Comparison of ENCODE assay signal across 7 mouse cellular contexts in the genomic region with DNA sequence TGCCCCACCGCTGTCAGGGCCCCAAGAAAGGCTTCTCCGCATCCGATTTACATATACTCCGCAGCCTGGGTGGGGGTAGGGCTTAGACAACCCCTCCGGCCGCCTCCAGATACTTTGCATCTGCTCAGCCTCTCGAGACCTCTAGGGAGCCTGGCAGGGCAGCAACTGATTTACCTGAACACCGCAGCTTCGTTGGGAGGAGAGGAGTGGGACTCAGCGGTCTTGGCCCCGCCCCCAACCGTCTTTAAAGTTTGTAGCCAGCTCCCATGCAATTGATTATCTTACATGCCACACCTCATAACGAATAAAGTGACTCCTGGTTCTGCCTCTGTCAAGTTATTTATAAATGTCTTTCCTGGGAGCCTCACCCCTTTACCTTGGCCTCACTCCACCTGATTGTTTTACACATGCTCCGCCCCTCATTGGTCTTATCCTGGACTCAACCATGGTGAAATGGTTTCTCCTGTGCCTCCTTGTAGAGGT. TPM values are rescaled to one million over a fixed set of nuclear protein-coding genes. Genes with fewer than 3 reads are reported as not detected.
A peak's percentile ranks its signal among the peaks of the same experiment; 100 is the strongest.
DNase-seq lines count a peak whose midpoint lies in the region; ATAC-seq and TF ChIP-seq lines count a peak whose summit lies in the region.

TSS of gene Leng9 (minus strand) at position 316 of the 483 bp plus-strand sequence.

- H3K36me3 ChIP-seq in ES-Bruce4 (ENCODE audit: control insufficient read depth, insufficient read depth, low read length, poor library complexity, severe bottlenecking): peaks cover 17% of the 10 kb centered on the region
- H3K36me3 ChIP-seq in hindbrain, embryonic 14.5 days (replicated peaks; ENCODE audit: control insufficient read depth, insufficient read depth): peaks cover 29% of the 10 kb centered on the region
- H3K36me3 ChIP-seq in limb, embryonic 14.5 days (ENCODE audit: control insufficient read depth, insufficient read depth, low read length): peaks cover 45% of the 10 kb centered on the region
- H3K36me3 ChIP-seq in midbrain, embryonic 13.5 days: peaks cover 31% of the 10 kb centered on the region

- H3K4me3 ChIP-seq in ES-Bruce4 (ENCODE audit: low read depth, low read length): peak within 1 kb of the TSS; percentile 87
- peak within 1 kb of the TSS; percentile 43 for H3K4me3 ChIP-seq in embryonic fibroblast, embryonic 13.5 days (ENCODE audit: insufficient read depth, low read length)
- peak within 1 kb of the TSS; percentile 70 for H3K4me3 ChIP-seq in hindbrain, embryonic 14.5 days (replicated peaks; ENCODE audit: low read length)
- H3K4me3 ChIP-seq in limb, embryonic 14.5 days (replicated peaks; ENCODE audit: low read length): peak within 1 kb of the TSS; percentile 52
- peak within 1 kb of the TSS; percentile 63 for H3K4me3 ChIP-seq in midbrain, embryonic 13.5 days (replicated peaks)

- TF ChIP-seq POLR2A in ES-Bruce4 (IDR thresholded peaks at IDR 0.05; ENCODE audit: insufficient read depth, low read length): no peak
- peak; percentile 1; the same call in 1 of the 2 replicates for TF ChIP-seq POLR2A in embryonic fibroblast, embryonic 13.5 days (IDR thresholded peaks at IDR 0.05; ENCODE audit: low read depth, low read length)
- no peak for TF ChIP-seq POLR2A in limb, embryonic 14.5 days (IDR thresholded peaks at IDR 0.05; ENCODE audit: borderline replicate concordance, extremely low read depth, insufficient read depth, insufficient read length)

- DNase-seq in adrenal gland, adult 2 months: peak; percentile 65
- no peak for DNase-seq in hindbrain, embryonic 14.5 days (ENCODE audit: low spot score)
- DNase-seq in limb, embryonic 14.5 days (ENCODE audit: low spot score): no peak
- DNase-seq in embryo, embryonic 10.5 days (ENCODE audit: low spot score): no peak

- no peak for TF ChIP-seq EP300 in ES-Bruce4 (IDR thresholded peaks at IDR 0.05; ENCODE audit: insufficient read depth, low read depth, low read length)

- H3K27me3 ChIP-seq in ES-Bruce4 (ENCODE audit: control insufficient read depth, insufficient read depth, low read length, poor library complexity, severe bottlenecking): no peaks in the 10 kb centered on the region
- H3K27me3 ChIP-seq in hindbrain, embryonic 14.5 days (ENCODE audit: control insufficient read depth, insufficient read depth, low read length): peaks cover 31% of the 10 kb centered on the region
- peaks cover 11% of the 10 kb centered on the region; the same call in 1 of the 2 replicates for H3K27me3 ChIP-seq in limb, embryonic 14.5 days (ENCODE audit: control insufficient read depth, insufficient read depth, low read length)
- peaks cover 35% of the 10 kb centered on the region for H3K27me3 ChIP-seq in midbrain, embryonic 13.5 days

- peaks cover 3% of the 10 kb centered on the region for H3K4me1 ChIP-seq in ES-Bruce4 (ENCODE audit: control insufficient read depth, insufficient read depth, low read length)
- H3K4me1 ChIP-seq in embryonic fibroblast, embryonic 13.5 days (ENCODE audit: control insufficient read depth, insufficient read depth, low read length): 0 out of 2 replicates have a peak, but pooled peaks cover 5% of the 10 kb centered on the region
- peaks cover 29% of the 10 kb centered on the region for H3K4me1 ChIP-seq in hindbrain, embryonic 14.5 days (replicated peaks; ENCODE audit: control insufficient read depth, insufficient read depth, low read length)
- peaks cover 21% of the 10 kb centered on the region for H3K4me1 ChIP-seq in limb, embryonic 14.5 days (ENCODE audit: control insufficient read depth, insufficient read depth, low read length)
- H3K4me1 ChIP-seq in midbrain, embryonic 13.5 days (replicated peaks): peaks cover 31% of the 10 kb centered on the region

- ATAC-seq in hindbrain, embryonic 14.5 days (ENCODE audit: low FRiP score): peak; percentile 21
- no peak for ATAC-seq in limb, embryonic 14.5 days (ENCODE audit: low FRiP score, low read depth)
- peak; percentile 35 for ATAC-seq in midbrain, embryonic 13.5 days

- no peak for TF ChIP-seq CTCF in ES-Bruce4 (IDR thresholded peaks at IDR 0.05; ENCODE audit: low read depth, low read length)
- no peak for TF ChIP-seq CTCF in embryonic fibroblast, embryonic 13.5 days (IDR thresholded peaks at IDR 0.05; ENCODE audit: borderline replicate concordance, insufficient read depth, low read length)

- H3K9me3 ChIP-seq in ES-Bruce4 (replicated peaks; ENCODE audit: control insufficient read depth, insufficient read depth, low read length, poor library complexity, severe bottlenecking): no peaks in the 10 kb centered on the region
- H3K9me3 ChIP-seq in hindbrain, embryonic 14.5 days (ENCODE audit: control insufficient read depth, low read length): no peaks in the 10 kb centered on the region
- H3K9me3 ChIP-seq in limb, embryonic 14.5 days (ENCODE audit: control insufficient read depth, low read length): no peaks in the 10 kb centered on the region
- H3K9me3 ChIP-seq in midbrain, embryonic 13.5 days: no peaks in the 10 kb centered on the region

- H3K27ac ChIP-seq in ES-Bruce4 (ENCODE audit: insufficient read depth, low read length): peak within 1 kb of the TSS; percentile 81
- peak within 1 kb of the TSS; percentile 91 for H3K27ac ChIP-seq in embryonic fibroblast, embryonic 13.5 days (ENCODE audit: insufficient read depth, low read length)
- peak within 1 kb of the TSS; percentile 92 for H3K27ac ChIP-seq in hindbrain, embryonic 14.5 days
- peak within 1 kb of the TSS; percentile 86 for H3K27ac ChIP-seq in limb, embryonic 14.5 days (replicated peaks; ENCODE audit: low read depth, low read length)
- H3K27ac ChIP-seq in midbrain, embryonic 13.5 days: peak within 1 kb of the TSS; percentile 89

- 1% methylated on average over 14 of the region's 14 CpGs for WGBS in hindbrain, embryonic 14.5 days
- WGBS in limb, embryonic 14.5 days: 4% methylated on average over 14 of the region's 14 CpGs
- WGBS in midbrain, embryonic 13.5 days: under 1% methylated on average over 14 of the region's 14 CpGs

- peak within 1 kb of the TSS; percentile 50 for H3K9ac ChIP-seq in ES-Bruce4 (ENCODE audit: low read depth, poor library complexity, severe bottlenecking)
- peak within 1 kb of the TSS; percentile 84 for H3K9ac ChIP-seq in hindbrain, embryonic 14.5 days
- H3K9ac ChIP-seq in limb, embryonic 14.5 days (ENCODE audit: low read depth, low read length, severe bottlenecking): peak within 1 kb of the TSS; percentile 77
- H3K9ac ChIP-seq in midbrain, embryonic 13.5 days (replicated peaks): peak within 1 kb of the TSS; percentile 85

- H3K4me2 ChIP-seq in hindbrain, embryonic 14.5 days (replicated peaks): peak within 1 kb of the TSS; percentile 93
- H3K4me2 ChIP-seq in limb, embryonic 14.5 days (replicated peaks; ENCODE audit: low read depth, low read length, severe bottlenecking): peak within 1 kb of the TSS; percentile 68
- peak within 1 kb of the TSS; percentile 80 for H3K4me2 ChIP-seq in midbrain, embryonic 13.5 days (replicated peaks)

RNA-seq across cellular contexts. Expression of gene Leng9, which starts in this region (rescaled TPM):
- 0.53 and 0.73 TPM in 2 replicates for polyA plus RNA-seq in ES-Bruce4 (2011; ENCODE audit: insufficient read depth, insufficient read length, low read depth, missing spikeins)
- total RNA-seq in adrenal gland, adult 2 months (2021): 1 to 10 TPM; 8.7 to 9.6 TPM
- polyA plus RNA-seq in adrenal gland, adult 2 months (2012; rRNA removed): 13.4 and 14.8 TPM in 2 replicates
- polyA plus RNA-seq in embryonic fibroblast, embryonic 13.5 days (2011; ENCODE audit: insufficient read length, low read depth, missing spikeins): 2.3 and 2.5 TPM in 2 replicates
- polyA plus RNA-seq in hindbrain, embryonic 14.5 days (2014; fragmentation: Nextera tagmentation; extraction: Ambion mirVana): 3.1 and 3.7 TPM in 2 replicates
- polyA plus RNA-seq in limb, embryonic 14.5 days (2012; rRNA removed): 3.6 and 3.9 TPM in 2 replicates
- 3.4 and 3.9 TPM in 2 replicates for polyA plus RNA-seq in limb, embryonic 14.5 days (2014; fragmentation: Nextera tagmentation; extraction: Ambion mirVana)
- 4.0 and 4.4 TPM in 2 replicates for polyA plus RNA-seq in midbrain, embryonic 13.5 days (2015; fragmentation: Nextera tagmentation; extraction: Ambion mirVana)
